Mouse (Mus musculus) heart, embryonic 10.5 days (tissue): Measurements from ENCODE around the gene Lrpprc. TPM values are rescaled to one million over a fixed set of nuclear protein-coding genes. Genes with fewer than 3 reads are reported as not detected.
A peak's percentile ranks its signal among the peaks of the same experiment; 100 is the strongest.
"Not testable (repeated sequence)": the region's sequence is repeated elsewhere in the genome, so short reads cannot be mapped to it uniquely, and the experiment has no call there.

Experiments used
- DNase-seq: peaks from one replicate; pipeline ENCODE4 v3.0.0-alpha.2; 2017; ENCODE audit warnings: low spot score
- H3K27ac ChIP-seq: fragments of 300-500 bp; sonication (generic); 2 replicates; pipeline ENCODE4 v1.5.1; 2016; ENCODE audit warnings: mild to moderate bottlenecking
- H3K27me3 ChIP-seq: fragments of 300-500 bp; sonication (generic); 2 replicates; pipeline ENCODE4 v1.6.1; 2016; ENCODE audit warnings: mild to moderate bottlenecking; ENCODE audit not compliant: poor library complexity, insufficient read depth, severe bottlenecking
- H3K36me3 ChIP-seq: fragments of 300-500 bp; sonication (generic); 2 replicates; pipeline ENCODE4 v1.6.1; 2016; ENCODE audit warnings: mild to moderate bottlenecking, moderate library complexity
- H3K4me1 ChIP-seq: fragments of 300-500 bp; sonication (generic); 2 replicates; pipeline ENCODE4 v1.6.1; 2016; ENCODE audit warnings: mild to moderate bottlenecking
- H3K4me3 ChIP-seq: fragments of 300-500 bp; sonication (generic); 2 replicates; pipeline ENCODE4 v1.5.1; 2016; ENCODE audit warnings: mild to moderate bottlenecking, moderate library complexity
- H3K9me3 ChIP-seq: fragments of 300-500 bp; sonication (generic); 2 replicates; pipeline ENCODE4 v1.6.1; 2016; ENCODE audit warnings: mild to moderate bottlenecking, moderate library complexity
- WGBS: fragments of 180-500 bp; shearing (Covaris S2); methylation state at CpG from one replicate; pipeline ENCODE4 v1.1.7; 2016; 5-methylcytosine and 5-hydroxymethylcytosine counted together
- polyA plus RNA-seq: library from polyadenylated mRNA; unstranded; fragments of >200 nt; fragmentation: Nextera tagmentation; extraction: Ambion mirVana; gene quantifications from 2 replicates; pipeline ENCODE4 v1.2.1, GENCODE M21; 2016

The Lrpprc gene
- polyA plus RNA-seq, result 61.6 and 76.6 TPM in 2 replicates

GRCm38 (mm10) chr17:84790447-84791098, at the start of gene Lrpprc:
Gene Lrpprc (minus strand): TSS chr17:84790789.
- WGBS, result under 1% methylated on average over 51 of the region's 51 CpGs
- H3K4me1 ChIP-seq, result peaks cover 22% of the 10 kb centered on the region
- peaks cover 25% of the 10 kb centered on the region for H3K36me3 ChIP-seq
- H3K27ac ChIP-seq, result peak within 1 kb of the TSS; percentile 97
- H3K9me3 ChIP-seq, result no peaks in the 10 kb centered on the region
- no peaks in the 10 kb centered on the region for H3K27me3 ChIP-seq
- DNase-seq, result peak; percentile 97
- H3K4me3 ChIP-seq, result peak within 1 kb of the TSS; percentile 100

- Histone ChIP-seq H3K4me1 (no peaks in the 10 kb centered on the region), H3K4me3 (no peak overlapping the region), H3K36me3 (no peaks in the 10 kb centered on the region), H3K9me3 (no peaks in the 10 kb centered on the region), H3K27ac (no peak overlapping the region), H3K27me3 (no peaks in the 10 kb centered on the region; the same call in 1 of the 2 replicates)
- peak; percentile 80 for DNase-seq
- 5% methylated on average over 3 of the region's 3 CpGs for WGBS
Measured at GRCm38 (mm10) chr17:84837780-84838179, 47.2 kb upstream of the Lrpprc start.

GRCm38 (mm10) chr17:84835249-84835648, 44.7 kb upstream of the Lrpprc start:
- Histone ChIP-seq H3K27me3 (no peaks in the 10 kb centered on the region; the same call in 1 of the 2 replicates), H3K4me3 (no peak overlapping the region), H3K36me3 (no peaks in the 10 kb centered on the region), H3K9me3 (no peaks in the 10 kb centered on the region), H3K4me1 (no peaks in the 10 kb centered on the region), H3K27ac (no peak overlapping the region)
- DNase-seq, result peak; percentile 68
- 81% methylated on average over 9 of the region's 9 CpGs for WGBS

GRCm38 (mm10) chr17:84832346-84832745, 41.8 kb upstream of the Lrpprc start:
- no peaks in the 10 kb centered on the region for H3K9me3 ChIP-seq
- no peak overlapping the region for H3K27ac ChIP-seq
- WGBS, result 65% methylated on average over 8 of the region's 8 CpGs
- H3K4me1 ChIP-seq, result no peaks in the 10 kb centered on the region
- no peaks in the 10 kb centered on the region; the same call in 1 of the 2 replicates for H3K27me3 ChIP-seq
- H3K36me3 ChIP-seq, result no peaks in the 10 kb centered on the region
- no peak overlapping the region for H3K4me3 ChIP-seq
- DNase-seq, result peak; percentile 31

GRCm38 (mm10) chr17:84828301-84828700, 37.7 kb upstream of the Lrpprc start:
- Histone ChIP-seq H3K4me3 (no peak overlapping the region), H3K36me3 (no peaks in the 10 kb centered on the region), H3K9me3 (no peaks in the 10 kb centered on the region), H3K27me3 (no peaks in the 10 kb centered on the region; the same call in 1 of the 2 replicates), H3K27ac (no peak overlapping the region), H3K4me1 (no peaks in the 10 kb centered on the region)
- WGBS, result 85% methylated on average over 6 of the region's 6 CpGs
- peak; percentile 61 for DNase-seq

GRCm38 (mm10) chr17:84820603-84821002, 30.0 kb upstream of the Lrpprc start:
- Histone ChIP-seq H3K4me3 (no peak overlapping the region), H3K36me3 (no peaks in the 10 kb centered on the region), H3K27me3 (no peaks in the 10 kb centered on the region), H3K9me3 (no peaks in the 10 kb centered on the region), H3K27ac (no peak overlapping the region), H3K4me1 (no peaks in the 10 kb centered on the region)
- DNase-seq, result no peak
- WGBS, result 13% methylated on average over 4 of the region's 4 CpGs

- H3K4me1 ChIP-seq, result no peaks in the 10 kb centered on the region
- H3K27ac ChIP-seq, result no peak overlapping the region
- WGBS, result 80% methylated on average over 5 of the region's 5 CpGs
- DNase-seq, result peak; percentile 59
- H3K36me3 ChIP-seq, result no peaks in the 10 kb centered on the region
- H3K27me3 ChIP-seq, result no peaks in the 10 kb centered on the region
- H3K4me3 ChIP-seq, result no peak overlapping the region
- H3K9me3 ChIP-seq, result no peaks in the 10 kb centered on the region
Measured at GRCm38 (mm10) chr17:84818390-84818789, 27.8 kb upstream of the Lrpprc start.

- H3K4me1 ChIP-seq, result no peaks in the 10 kb centered on the region
- no peak for DNase-seq
- 77% methylated on average over 9 of the region's 9 CpGs for WGBS
Measured at GRCm38 (mm10) chr17:84816014-84816461, 25.4 kb upstream of the Lrpprc start.

GRCm38 (mm10) chr17:84814905-84815304, 24.3 kb upstream of the Lrpprc start:
- Histone ChIP-seq H3K27ac (no peak overlapping the region), H3K4me1 (no peaks in the 10 kb centered on the region), H3K27me3 (no peaks in the 10 kb centered on the region), H3K36me3 (no peaks in the 10 kb centered on the region), H3K4me3 (no peak overlapping the region), H3K9me3 (no peaks in the 10 kb centered on the region)
- 66% methylated on average over 7 of the region's 7 CpGs for whole genome bisulfite sequencing
- DNase-seq, result no peak

More at GRCm38 (mm10) chr17:84816014-84816461, 25.4 kb upstream of the Lrpprc start:
- H3K9me3 ChIP-seq, result no peaks in the 10 kb centered on the region
- H3K4me3 ChIP-seq, result no peak overlapping the region
- no peak overlapping the region for H3K27ac ChIP-seq
- H3K36me3 ChIP-seq, result no peaks in the 10 kb centered on the region
- H3K27me3 ChIP-seq, result no peaks in the 10 kb centered on the region

- not testable (repeated sequence) for H3K4me1 ChIP-seq, DNase-seq, H3K27me3 ChIP-seq, H3K27ac ChIP-seq, H3K36me3 ChIP-seq, H3K9me3 ChIP-seq, H3K4me3 ChIP-seq
- 78% methylated on average over 14 of the region's 14 CpGs for WGBS
Measured at GRCm38 (mm10) chr17:84814192-84814591, 23.6 kb upstream of the Lrpprc start.

GRCm38 (mm10) chr17:84792006-84792405, 1.4 kb upstream of the Lrpprc start:
- WGBS, result 76% methylated on average over 5 of the region's 5 CpGs
- H3K4me3 ChIP-seq, result peak overlapping the region; percentile 100
- peaks cover 22% of the 10 kb centered on the region for H3K4me1 ChIP-seq

GRCm38 (mm10) chr17:84791156-84791555, 567 bp upstream of the Lrpprc start:
- Histone ChIP-seq H3K36me3 (peaks cover 24% of the 10 kb centered on the region), H3K27ac (peak overlapping the region; percentile 97), H3K4me3 (peak overlapping the region; percentile 100), H3K27me3 (no peaks in the 10 kb centered on the region), H3K9me3 (no peaks in the 10 kb centered on the region), H3K4me1 (peaks cover 22% of the 10 kb centered on the region)
- DNase-seq, result peak; percentile 64
- 8% methylated on average over 8 of the region's 8 CpGs for WGBS

More at GRCm38 (mm10) chr17:84792006-84792405, 1.4 kb upstream of the Lrpprc start:
- Histone ChIP-seq H3K9me3 (no peaks in the 10 kb centered on the region), H3K27ac (no peak overlapping the region), H3K36me3 (peaks cover 18% of the 10 kb centered on the region), H3K27me3 (no peaks in the 10 kb centered on the region)
- peak; percentile 48 for DNase-seq

GRCm38 (mm10) chr17:84790043-84790442, 546 bp downstream of the Lrpprc start:
- peaks cover 22% of the 10 kb centered on the region for H3K4me1 ChIP-seq
- no peaks in the 10 kb centered on the region for H3K9me3 ChIP-seq
- peaks cover 30% of the 10 kb centered on the region for H3K36me3 ChIP-seq
- no peaks in the 10 kb centered on the region for H3K27me3 ChIP-seq
- DNase-seq, result peak; percentile 81
- WGBS, result under 1% methylated on average over 22 of the region's 22 CpGs
- H3K27ac ChIP-seq, result peak overlapping the region; percentile 97
- peak overlapping the region; percentile 100 for H3K4me3 ChIP-seq
